Mouse (Mus musculus) thymus, postnatal 25 days (tissue): ENCODE results near the gene 4930544G11Rik.

Source experiments
- DNase-seq: peaks from one replicate; pipeline ENCODE4 v3.0.0; 2022

Gene 4930544G11Rik

GRCm38 (mm10) chr6:65952309-65952708 lies at the start of gene 4930544G11Rik:
Gene 4930544G11Rik, plus strand, starts transcription at chr6:65952609.
- no peak for DNase-seq

DNA sequence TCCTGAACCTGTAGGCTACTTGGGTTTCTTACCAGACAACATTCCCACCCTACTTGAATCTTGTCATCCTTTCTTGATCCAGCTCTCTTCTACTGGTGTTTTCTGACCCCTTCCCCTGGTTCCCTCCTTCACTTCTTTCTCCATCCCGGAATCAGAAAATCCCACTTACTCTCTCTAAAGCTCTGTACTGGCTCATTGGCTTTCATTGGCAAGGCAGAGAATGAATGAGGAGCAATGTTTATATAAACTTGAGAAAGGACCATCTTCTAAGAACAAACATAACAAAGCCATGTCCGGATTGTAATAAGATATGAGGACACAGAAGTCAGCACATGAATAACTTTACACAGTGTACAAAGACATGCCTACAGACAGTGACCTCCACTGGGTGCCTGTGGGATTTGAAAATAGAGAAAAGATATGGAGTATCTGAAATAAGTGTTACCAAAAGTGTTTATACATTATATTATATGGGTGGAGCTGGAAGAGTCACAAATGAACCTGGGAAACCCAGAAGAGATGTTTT lies 45.7 kb upstream of the 4930544G11Rik start:
- no peak for DNase-seq

DNA sequence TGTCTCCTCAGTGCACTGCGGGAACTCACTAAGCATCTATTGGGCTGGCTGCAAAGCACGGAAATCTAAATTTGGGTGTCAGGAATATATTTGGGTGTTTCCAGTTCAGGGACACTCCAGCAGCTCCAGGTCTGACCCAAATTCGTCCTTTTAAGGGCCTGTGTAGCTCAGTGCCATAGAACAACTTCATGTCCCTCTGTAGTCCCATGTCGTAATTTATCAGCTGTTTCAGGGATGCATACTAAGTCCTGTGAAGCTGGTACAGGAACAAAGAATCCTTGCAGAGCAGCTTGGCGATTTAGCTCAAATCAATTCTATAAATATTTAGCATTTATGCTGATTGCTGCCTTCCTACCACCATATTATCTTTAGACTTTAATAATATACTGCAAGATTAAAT lies 37.0 kb upstream of the 4930544G11Rik start:
- no peak for DNase-seq

GRCm38 (mm10) chr6:65921703-65922102 lies 30.7 kb upstream of the 4930544G11Rik start:
- no peak for DNase-seq

GRCm38 (mm10) chr6:65923501-65924084 lies 28.8 kb upstream of the 4930544G11Rik start:
- DNase-seq: no peak

DNA sequence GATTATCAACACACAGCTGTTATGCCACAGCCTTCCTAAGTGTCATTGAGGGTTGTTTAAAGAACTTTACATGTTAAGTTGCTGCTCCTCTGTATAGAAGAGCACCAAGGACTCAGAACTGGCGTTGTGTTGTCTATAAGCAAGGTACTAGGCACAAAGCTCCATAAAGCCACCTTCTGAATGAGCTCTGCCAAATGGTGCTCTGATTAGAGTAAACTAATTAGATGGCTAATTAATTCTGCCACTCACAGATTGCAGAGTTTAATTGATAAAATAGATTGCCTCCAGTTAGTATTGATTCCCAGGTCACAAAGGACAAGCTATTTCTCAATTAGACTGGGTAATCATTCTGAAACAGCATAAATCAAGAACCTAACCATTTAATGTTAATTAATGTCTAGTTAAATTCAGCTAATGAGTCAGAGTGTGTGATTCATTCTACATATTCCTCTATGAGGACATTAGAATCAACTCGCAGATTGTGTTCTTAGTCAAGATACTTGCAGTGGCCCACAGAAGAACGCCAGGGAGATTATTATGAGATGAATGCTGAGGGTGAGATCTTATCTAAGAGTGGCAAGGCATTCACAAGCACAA lies 26.6 kb upstream of the 4930544G11Rik start:
- no peak for DNase-seq

GRCm38 (mm10) chr6:65930523-65930922 lies 21.9 kb upstream of the 4930544G11Rik start:
- no peak for DNase-seq

GRCm38 (mm10) chr6:65932776-65933175 lies 19.6 kb upstream of the 4930544G11Rik start:
- no peak for DNase-seq

- DNase-seq: no peak
Measured at GRCm38 (mm10) chr6:65933177-65933576, 19.2 kb upstream of the 4930544G11Rik start.

DNA sequence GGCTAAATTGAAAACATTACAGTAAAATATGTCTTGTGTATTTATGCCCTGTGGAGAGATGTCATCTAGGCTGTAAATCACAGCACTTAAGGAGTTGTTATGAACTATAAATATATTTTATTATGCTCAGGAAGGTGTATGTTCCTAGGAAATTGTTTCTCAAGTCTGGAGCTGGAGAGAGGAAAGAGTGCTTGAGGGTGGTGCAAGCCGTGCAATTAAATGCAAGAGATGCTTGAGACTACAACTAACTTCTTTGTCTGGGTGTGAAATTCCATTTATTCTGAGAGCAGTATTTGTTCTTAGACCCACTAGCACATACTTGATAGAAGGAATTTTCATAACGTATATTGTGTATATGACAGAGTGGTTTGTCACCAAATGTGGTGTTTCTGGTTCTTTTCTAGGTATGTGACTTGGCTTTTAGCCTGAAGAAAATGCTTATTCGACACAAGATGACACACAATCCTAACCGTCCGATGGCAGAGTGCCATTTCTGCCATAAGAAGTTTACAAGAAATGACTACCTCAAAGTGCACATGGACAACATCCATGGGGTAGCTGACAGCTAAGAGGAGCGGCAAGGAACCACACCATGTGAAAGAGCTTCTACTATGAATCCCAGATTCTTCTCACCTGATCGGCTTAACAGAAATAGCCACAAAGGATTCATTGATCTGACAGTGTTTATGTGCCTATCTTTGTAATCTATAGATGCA lies 16.7 kb upstream of the 4930544G11Rik start:
- no peak for DNase-seq

DNA sequence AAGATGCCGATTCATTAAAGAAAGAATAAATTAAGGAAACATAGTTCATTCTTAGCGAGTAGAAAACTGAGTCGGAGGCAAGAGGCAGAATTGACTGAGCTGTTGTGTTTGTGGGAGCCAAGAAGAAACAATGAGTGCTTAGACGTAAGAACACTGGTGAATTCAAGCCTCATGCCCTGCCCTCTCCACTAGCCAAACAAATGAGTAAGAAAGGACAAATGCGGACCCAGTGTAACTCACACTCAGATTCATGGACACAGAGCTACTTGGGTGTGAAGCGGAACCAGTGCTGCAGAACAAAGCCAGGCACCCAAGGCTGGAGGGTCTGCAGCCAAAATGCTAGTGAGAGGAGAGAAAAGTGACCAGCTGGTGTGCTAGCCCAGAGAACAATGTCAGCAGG lies 1.9 kb upstream of the 4930544G11Rik start:
- no peak for DNase-seq

GRCm38 (mm10) chr6:65969386-65970111 lies 17.1 kb downstream of the 4930544G11Rik start:
- no peak for DNase-seq

DNA sequence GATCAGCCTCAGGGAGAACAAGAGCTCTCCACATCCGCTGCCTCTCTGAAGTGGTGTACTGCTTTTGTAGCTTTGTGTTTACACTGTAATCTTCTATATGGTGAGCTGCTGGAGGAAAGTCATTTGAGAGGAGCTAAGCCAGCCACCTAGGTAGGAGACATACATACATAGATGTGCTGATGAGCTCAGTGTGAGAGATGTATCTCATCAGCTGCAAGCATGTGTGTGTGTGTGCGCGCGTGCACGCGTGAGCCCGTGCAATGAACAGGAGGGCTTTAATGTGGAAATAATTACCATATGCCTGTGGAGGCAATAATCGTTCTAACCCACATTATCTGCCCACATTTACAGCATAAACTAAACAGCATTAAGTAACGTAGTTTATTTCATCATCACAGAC lies 18.0 kb downstream of the 4930544G11Rik start:
- peak; percentile 13 for DNase-seq

DNA sequence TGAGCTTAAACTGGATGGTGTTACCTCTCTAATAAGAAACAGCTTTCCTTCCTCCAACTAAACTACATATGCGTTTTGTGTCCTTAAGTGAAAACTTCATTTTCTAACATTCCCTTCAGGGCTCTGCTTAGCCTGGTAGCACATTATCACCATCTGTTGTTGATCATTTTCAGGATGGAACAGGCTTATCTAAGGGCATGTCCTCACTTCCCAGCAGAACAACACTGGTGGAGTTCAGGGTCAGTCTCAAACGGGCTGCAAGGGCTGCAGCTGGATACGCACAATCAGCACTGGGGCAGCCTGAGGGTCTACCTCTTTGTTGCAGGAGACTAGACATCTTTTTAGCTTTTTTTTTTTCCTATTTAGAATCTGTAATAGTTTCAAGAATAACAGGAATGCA lies 39.7 kb downstream of the 4930544G11Rik start:
- no peak for DNase-seq

DNA sequence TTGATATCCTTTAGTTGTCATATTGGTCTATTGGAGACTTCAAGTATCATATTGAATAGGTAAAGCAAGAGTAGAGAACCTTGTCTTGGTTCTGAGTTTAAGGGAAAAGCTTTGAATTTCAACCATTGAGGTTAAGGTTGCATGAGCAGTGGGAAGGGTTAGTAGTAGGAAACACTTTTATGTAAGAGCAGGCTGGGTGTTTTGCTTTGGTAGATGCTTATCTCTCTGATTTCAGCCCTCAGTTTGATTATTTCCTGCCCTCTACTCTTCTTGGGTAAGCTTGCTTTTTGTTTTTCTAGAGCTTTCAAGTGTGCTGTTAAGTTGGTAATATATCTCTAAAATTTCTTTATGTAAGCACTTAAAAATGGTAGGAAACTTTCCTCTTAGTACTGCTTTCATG lies 45.9 kb downstream of the 4930544G11Rik start:
- DNase-seq: no peak
